Mouse (Mus musculus) spleen, postnatal 4 days (tissue): ENCODE data around the gene Gm10142.
"Not testable (repeated sequence)": the region's sequence is repeated elsewhere in the genome, so short reads cannot be mapped to it uniquely, and the experiment has no call there.

ENCODE experiments used
- DNase-seq, 2 experiments: peaks; one replicate each; pipeline ENCODE4 v3.0.0; 2022; ENCODE audit warnings: low spot score in 2 of 2

Gene Gm10142

GRCm38 (mm10) chr10:77738929-77739328 is 23.3 kb downstream of the Gm10142 start:
- DNase-seq: no peak

DNA sequence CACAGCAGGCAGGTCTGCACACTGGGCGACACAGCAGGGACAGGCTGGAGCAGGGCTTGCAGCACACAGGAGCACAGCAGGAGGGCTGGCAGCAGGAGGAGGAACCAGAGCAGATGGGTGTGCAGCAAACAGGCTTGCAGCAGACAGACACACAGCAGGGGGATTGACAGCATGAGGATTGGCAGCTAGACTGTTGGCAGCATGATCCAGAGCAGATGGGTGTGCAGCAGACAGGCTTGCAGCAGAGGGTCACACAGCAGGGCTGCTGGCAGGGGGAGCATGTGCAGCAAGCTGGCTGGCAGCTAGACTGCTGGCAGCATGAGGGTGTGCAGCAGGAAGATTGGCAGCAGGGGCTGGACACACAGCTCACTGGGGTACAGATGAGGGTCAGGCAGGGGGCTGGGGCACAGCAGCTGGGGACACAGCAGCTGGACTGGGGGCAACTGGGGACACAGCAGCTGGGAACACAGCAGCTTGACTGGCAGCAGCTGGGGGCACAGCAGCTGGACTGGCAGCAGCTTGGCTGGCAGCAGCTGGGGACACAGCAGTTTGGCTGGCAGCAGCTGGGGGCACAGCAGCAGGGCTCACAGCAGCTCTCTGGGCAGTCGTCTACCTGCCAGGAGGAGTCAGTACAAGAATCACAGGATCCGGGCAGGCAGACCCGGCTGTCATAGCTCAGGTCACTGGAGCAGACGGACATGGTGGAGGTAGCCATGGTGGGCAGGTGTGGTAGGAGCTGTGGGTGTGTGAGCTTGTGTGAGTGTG is 26.5 kb downstream of the Gm10142 start, which contains the start of gene Gm18596:
Gene Gm18596 (minus strand): TSS at position 715 of the 765 bp plus-strand sequence.
- not testable (repeated sequence) for DNase-seq

DNA sequence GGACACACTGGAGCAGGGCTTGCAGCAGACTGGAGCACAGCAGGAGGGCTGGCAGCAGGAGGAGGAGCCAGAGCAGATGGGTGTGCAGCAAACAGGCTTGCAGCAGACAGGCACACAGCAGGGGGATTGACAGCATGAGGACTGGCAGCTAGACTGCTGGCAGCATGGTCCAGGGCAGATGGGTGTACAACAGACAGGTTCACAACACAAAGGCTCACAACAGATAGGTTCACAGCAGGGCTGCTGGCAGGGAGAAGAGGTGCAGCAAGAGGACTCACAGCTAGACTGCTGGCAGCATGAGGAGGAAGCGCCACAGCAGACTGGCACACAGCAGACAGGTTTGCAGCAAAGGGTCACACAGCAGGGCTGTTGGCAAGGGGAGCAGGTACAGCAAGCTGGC is 35.1 kb downstream of the Gm10142 start:
- DNase-seq: not testable (repeated sequence)

- not testable (repeated sequence) for DNase-seq
Measured at GRCm38 (mm10) chr10:77751254-77751653, 35.6 kb downstream of the Gm10142 start, which contains the start of gene Gm9736. Gm9736 (minus strand) TSS chr10:77751354.

- not testable (repeated sequence) for DNase-seq
Measured at GRCm38 (mm10) chr10:77752312-77752711, 36.7 kb downstream of the Gm10142 start.

- DNase-seq: no peak
Measured at GRCm38 (mm10) chr10:77753448-77753847, 37.8 kb downstream of the Gm10142 start.

- DNase-seq: not testable (repeated sequence)
Measured at GRCm38 (mm10) chr10:77759582-77759981, 44.0 kb downstream of the Gm10142 start, which contains the start of gene Gm3233. Gm3233 (minus strand) TSS chr10:77759682.
